Mouse (Mus musculus) stomach, embryonic 14.5 days (tissue): ENCODE data around the gene Gm3448. TPM values are rescaled to one million over a fixed set of nuclear protein-coding genes. Genes with fewer than 3 reads are reported as not detected.
"Not testable (repeated sequence)": the region's sequence is repeated elsewhere in the genome, so short reads cannot be mapped to it uniquely, and the experiment has no call there.

Source experiments
- ATAC-seq: fragments of 200-750 bp; cut with Nextera tagmentation; 2 replicates; pipeline ENCODE4 v1.8.0; 2017; ENCODE audit warnings: low read depth, moderate TSS enrichment; ENCODE audit not compliant: insufficient number of reproducible peaks, insufficient read depth, low FRiP score
- H3K27ac ChIP-seq: fragments of 300-500 bp; sonication (generic); 2 replicates; pipeline ENCODE4 v1.5.1; 2014; ENCODE audit warnings: mild to moderate bottlenecking, low read length, moderate library complexity, mixed read lengths
- H3K27me3 ChIP-seq: fragments of 300-500 bp; sonication (generic); 2 replicates; pipeline ENCODE4 v1.6.1; 2014; ENCODE audit warnings: low read length, control low read depth, mixed read lengths; ENCODE audit not compliant: control insufficient read depth, insufficient read depth
- H3K36me3 ChIP-seq: fragments of 300-500 bp; sonication (generic); 2 replicates; pipeline ENCODE4 v1.6.1; 2014; ENCODE audit warnings: mild to moderate bottlenecking, control low read depth, low read length, moderate library complexity, mixed read lengths; ENCODE audit not compliant: control insufficient read depth, insufficient read depth
- H3K4me1 ChIP-seq: fragments of 300-500 bp; sonication (generic); 2 replicates; pipeline ENCODE4 v1.6.1; 2014; ENCODE audit warnings: low read length, control low read depth, mixed read lengths; ENCODE audit not compliant: control insufficient read depth, insufficient read depth
- H3K4me2 ChIP-seq: fragments of 300-500 bp; sonication (generic); replicated peaks from 2 replicates; pipeline ENCODE4 v1.6.1; 2014; ENCODE audit warnings: low read depth, low read length, control low read depth
- H3K4me3 ChIP-seq: fragments of 300-500 bp; sonication (generic); 2 replicates; pipeline ENCODE4 v1.5.1; 2014; ENCODE audit warnings: low read depth, low read length, control low read depth
- H3K9ac ChIP-seq: fragments of 300-500 bp; sonication (generic); replicated peaks from 2 replicates; pipeline ENCODE4 v1.6.1; 2014; ENCODE audit warnings: low read depth, mild to moderate bottlenecking, control low read depth, low read length, moderate library complexity, mixed read lengths
- H3K9me3 ChIP-seq: fragments of 300-500 bp; sonication (generic); 2 replicates; pipeline ENCODE4 v1.6.1; 2016; ENCODE audit warnings: low read depth, low read length, control low read depth; ENCODE audit not compliant: control insufficient read depth
- WGBS: fragments of 180-500 bp; shearing (Covaris S2); extraction: QIAGEN DNeasy Blood & Tissue Kit; methylation state at CpG from one replicate; pipeline ENCODE4 v1.1.7; 2014; 5-methylcytosine and 5-hydroxymethylcytosine counted together
- polyA plus RNA-seq: library from polyadenylated mRNA; unstranded; fragments of >200 nt; fragmentation: Nextera tagmentation; extraction: Ambion mirVana; gene quantifications from 2 replicates; pipeline ENCODE4 v1.2.1, GENCODE M21; 2014

Gm3448 gene
- polyA plus RNA-seq, 1 experiment from 2014 or later: 5.0 TPM

DNA sequence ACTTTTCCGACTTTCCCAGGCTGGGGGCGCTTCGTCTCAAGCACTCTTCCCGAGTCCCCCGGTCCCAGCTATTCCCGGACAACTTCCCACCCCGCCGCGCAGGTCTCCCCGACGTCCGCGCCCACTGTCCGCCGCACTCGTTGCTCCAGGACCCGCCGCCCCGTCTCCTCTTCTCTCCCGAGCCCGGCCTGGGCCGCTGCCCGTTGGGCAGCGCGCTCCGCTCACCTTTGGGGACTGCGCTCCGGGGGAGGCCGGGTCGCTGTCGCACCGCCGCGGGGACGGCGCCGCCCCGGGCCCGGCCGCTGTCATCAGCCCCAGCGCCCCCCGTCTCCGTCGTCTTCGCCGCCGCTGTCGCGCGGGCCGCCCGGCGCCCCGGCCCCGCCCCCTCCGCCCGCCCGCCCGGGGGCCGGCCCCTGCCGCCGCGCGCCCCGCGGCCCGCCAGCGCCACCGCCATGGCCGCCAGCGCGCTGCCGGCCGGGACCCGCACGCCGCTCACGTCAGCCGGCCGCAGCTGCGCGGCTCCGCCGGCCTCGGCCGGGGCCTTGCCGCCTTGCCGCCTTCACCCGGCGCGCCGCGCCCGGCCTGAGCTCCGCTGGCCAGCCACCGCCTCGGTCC, 17.4 kb downstream of the Gm3448 start:
- H3K4me2 ChIP-seq, H3K9me3 ChIP-seq, H3K9ac ChIP-seq, H3K27me3 ChIP-seq, H3K27ac ChIP-seq, H3K4me3 ChIP-seq, H3K4me1 ChIP-seq, H3K36me3 ChIP-seq: not testable (repeated sequence)
- WGBS: no CpG with 5 or more reads among the region's 97 CpGs
- ATAC-seq: peak; percentile 67

DNA sequence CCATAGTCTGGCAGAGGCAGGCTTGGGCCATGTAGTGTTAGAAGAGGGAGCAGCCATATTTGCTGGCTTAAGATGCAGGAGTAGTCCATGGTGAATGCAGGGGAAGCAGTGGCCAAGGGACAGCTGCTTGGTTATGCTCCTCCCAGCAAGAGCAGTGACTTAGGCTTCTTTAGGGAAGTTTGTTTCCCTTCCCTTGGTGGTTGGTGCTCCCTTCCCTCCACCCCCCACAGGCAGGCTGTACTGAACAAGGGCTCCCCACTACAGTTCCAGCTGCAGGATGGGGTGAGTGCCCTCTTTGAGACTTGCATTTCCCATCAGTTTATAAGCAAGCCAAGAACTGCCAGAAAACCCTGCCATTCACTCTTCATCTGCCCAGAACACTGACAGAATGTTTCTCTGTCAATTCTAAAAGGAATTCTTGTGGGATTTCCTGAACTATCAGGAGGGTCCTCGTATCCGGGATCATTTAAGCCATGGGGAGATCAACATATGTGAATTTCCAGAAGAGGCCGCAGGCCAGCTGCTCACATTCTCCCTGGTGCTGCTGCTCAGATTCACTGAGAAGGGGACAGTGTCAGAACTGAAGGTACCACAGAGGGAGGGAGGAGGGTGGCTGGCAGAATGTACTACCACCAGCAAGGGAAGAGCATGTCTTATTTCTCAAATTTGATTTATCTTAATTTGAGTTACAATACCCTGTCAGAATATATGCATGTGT, 19.7 kb downstream of the Gm3448 start:
- 83% methylated on average over 3 of the region's 3 CpGs for WGBS
- not testable (repeated sequence) for H3K36me3 ChIP-seq, H3K27me3 ChIP-seq, H3K4me1 ChIP-seq, H3K4me3 ChIP-seq, ATAC-seq, H3K27ac ChIP-seq, H3K9me3 ChIP-seq, H3K9ac ChIP-seq, H3K4me2 ChIP-seq

DNA sequence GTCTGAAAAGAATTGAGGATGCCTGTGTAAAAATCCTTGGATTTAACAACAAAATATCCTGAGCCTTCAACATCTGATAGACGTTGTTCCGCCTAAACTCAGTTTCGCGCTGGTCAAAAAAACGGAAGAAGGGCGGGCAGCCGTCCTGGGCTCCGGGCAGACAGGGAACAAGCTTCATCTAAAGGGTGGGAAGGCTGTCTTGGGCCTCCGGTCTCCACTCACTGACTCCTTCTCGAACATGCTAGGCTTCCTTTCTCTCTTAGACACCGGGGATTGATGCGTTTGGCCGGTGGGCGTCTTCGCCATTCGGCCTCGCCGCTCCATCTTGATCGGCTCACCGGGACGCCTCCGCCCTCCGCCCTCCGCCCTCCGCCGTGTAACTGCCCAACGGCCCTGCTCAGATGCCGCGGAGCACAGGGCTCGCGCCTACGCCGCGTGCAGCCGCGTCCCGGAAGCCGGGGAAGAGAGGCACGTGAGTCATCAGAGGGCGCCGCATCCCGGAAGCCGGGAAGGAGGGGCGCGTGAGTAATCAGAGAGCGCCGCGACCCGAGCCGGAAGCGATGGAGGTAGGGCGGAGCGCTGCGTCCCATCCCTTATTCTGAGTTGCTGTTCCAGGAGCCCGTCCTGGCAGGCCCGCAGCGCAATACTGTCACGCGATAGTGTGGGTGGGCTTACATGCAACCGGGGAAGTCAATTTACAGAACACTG, 31.5 kb downstream of the Gm3448 start, which contains the start of gene Gm3435:
Gm3435 (plus strand) TSS at position 471 of the 708 bp plus-strand sequence.
- H3K9ac ChIP-seq, H3K9me3 ChIP-seq, H3K4me3 ChIP-seq, H3K4me1 ChIP-seq, H3K27ac ChIP-seq, H3K27me3 ChIP-seq, H3K4me2 ChIP-seq, H3K36me3 ChIP-seq: not testable (repeated sequence)
- WGBS: no CpG with 5 or more reads among the region's 60 CpGs
- peak; percentile 97 for ATAC-seq

DNA sequence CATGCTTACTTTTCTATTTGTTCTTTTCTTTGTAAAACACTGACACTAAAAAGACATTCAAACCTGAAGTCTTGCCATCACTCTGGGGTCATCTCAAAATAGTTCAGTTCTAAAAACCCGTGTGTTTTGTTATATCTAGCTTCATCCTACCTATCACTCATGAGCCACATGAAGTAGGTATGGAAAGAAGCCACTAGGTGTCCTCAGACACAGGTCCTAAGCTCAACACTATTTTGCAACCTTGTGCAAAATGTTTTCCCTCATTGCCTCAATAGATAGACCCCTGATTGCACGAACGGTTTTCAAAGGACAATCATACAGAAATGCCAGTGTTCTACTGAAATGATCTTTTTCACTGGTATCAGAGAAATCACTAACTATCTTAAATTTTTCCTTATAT, 32.2 kb downstream of the Gm3448 start:
- H3K4me2 ChIP-seq, H3K4me3 ChIP-seq, H3K36me3 ChIP-seq, H3K27ac ChIP-seq, H3K9ac ChIP-seq, H3K4me1 ChIP-seq, H3K27me3 ChIP-seq, ATAC-seq, H3K9me3 ChIP-seq: not testable (repeated sequence)
- WGBS: no CpG with 5 or more reads among the region's 3 CpGs

DNA sequence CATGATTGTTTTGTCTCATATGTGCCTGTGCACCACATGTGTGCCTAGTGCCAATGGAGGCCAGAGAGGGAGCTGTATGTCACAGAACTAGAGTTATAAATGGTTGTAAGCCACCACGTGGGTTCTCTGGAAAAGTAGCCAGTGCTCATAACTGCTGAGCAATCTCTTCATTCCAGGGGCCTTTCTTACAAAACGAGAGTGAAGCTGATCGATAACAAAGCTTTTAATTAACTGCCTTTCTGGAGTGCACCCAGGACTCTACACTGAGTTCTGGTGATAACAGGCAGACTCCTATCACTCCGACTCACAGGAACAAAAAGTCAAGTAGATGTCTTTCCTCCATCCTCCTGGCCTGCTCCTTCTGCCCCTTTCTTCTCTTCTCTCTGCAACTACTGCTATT, 41.3 kb downstream of the Gm3448 start:
- H3K27ac ChIP-seq, H3K27me3 ChIP-seq, ATAC-seq, H3K9ac ChIP-seq, H3K4me3 ChIP-seq, H3K4me2 ChIP-seq, H3K4me1 ChIP-seq, H3K36me3 ChIP-seq, H3K9me3 ChIP-seq: not testable (repeated sequence)
- WGBS: no CpG with 5 or more reads among the region's 4 CpGs

DNA sequence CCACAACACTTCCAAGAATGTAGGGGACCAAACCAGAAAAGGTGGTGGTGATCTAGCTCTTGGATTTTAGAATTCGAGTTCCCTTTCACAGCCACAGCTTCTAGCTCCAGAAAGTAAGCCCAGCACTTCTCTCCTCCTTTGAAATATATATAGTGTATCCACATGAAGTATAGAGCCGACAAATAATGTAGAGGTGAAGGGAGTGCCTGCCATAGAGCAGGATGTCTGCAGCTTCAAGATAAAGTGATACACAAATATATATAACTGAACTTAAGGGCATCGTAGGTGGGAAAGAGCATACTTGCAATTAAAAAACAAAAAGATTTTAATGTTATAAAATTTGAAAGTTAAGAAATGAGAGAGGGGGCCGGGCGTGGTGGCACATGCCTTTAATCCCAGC, 47.2 kb downstream of the Gm3448 start:
- H3K36me3 ChIP-seq, H3K9ac ChIP-seq, H3K27me3 ChIP-seq, ATAC-seq, H3K9me3 ChIP-seq, H3K4me3 ChIP-seq, H3K4me2 ChIP-seq, H3K4me1 ChIP-seq, H3K27ac ChIP-seq: not testable (repeated sequence)
- WGBS: no CpG with 5 or more reads among the region's 5 CpGs

DNA sequence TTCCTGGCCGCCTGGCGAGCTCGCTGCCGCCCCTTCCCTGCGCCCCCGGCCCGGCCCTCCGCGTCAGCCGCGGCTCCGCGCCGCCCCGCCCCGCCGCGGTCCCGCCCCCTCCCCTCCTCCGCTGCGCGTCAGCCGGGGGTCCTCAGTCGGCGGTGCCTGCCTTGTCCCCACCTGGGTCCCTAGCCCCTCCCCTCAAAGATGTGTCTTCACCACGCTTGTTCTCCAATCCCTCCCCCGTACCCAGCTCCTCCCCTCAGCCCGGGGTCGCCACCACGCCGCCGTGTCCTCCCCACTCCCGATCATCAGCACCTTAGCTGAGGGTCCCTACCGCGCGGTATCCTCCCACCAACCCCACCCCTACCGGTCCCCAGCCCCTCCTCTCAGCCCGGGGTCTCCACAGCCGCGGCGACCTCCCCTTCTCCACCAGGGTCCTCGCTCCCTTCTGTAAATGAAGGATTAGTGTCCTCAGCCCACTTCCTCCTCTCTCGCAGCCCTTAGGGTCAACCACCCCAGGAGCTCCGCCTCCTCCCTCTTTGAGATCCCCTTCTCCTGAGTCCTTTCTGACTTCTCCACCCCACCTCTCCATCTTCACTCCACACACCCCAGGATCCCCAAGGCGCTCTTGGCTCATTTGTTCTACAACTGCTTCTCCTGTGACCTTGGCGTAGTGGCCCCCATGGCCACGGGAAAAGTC, 48.1 kb downstream of the Gm3448 start:
- ATAC-seq: peak; percentile 86
- H3K36me3 ChIP-seq, H3K4me3 ChIP-seq, H3K4me1 ChIP-seq, H3K27me3 ChIP-seq, H3K4me2 ChIP-seq, H3K27ac ChIP-seq, H3K9ac ChIP-seq, H3K9me3 ChIP-seq: not testable (repeated sequence)
- WGBS: no CpG with 5 or more reads among the region's 47 CpGs

DNA sequence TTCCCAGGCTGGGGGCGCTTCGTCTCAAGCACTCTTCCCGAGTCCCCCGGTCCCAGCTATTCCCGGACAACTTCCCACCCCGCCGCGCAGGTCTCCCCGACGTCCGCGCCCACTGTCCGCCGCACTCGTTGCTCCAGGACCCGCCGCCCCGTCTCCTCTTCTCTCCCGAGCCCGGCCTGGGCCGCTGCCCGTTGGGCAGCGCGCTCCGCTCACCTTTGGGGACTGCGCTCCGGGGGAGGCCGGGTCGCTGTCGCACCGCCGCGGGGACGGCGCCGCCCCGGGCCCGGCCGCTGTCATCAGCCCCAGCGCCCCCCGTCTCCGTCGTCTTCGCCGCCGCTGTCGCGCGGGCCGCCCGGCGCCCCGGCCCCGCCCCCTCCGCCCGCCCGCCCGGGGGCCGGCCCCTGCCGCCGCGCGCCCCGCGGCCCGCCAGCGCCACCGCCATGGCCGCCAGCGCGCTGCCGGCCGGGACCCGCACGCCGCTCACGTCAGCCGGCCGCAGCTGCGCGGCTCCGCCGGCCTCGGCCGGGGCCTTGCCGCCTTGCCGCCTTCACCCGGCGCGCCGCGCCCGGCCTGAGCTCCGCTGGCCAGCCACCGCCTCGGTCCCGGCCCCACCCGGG, 48.7 kb downstream of the Gm3448 start:
- not testable (repeated sequence) for H3K9ac ChIP-seq, H3K9me3 ChIP-seq, H3K4me1 ChIP-seq, H3K27me3 ChIP-seq, H3K36me3 ChIP-seq, H3K4me3 ChIP-seq, H3K4me2 ChIP-seq, H3K27ac ChIP-seq
- peak; percentile 74 for ATAC-seq
- no CpG with 5 or more reads among the region's 98 CpGs for WGBS
